Mouse (Mus musculus) forebrain, postnatal 0 days (tissue): Measurements from ENCODE around the gene Elavl3. TPM values are rescaled to one million over a fixed set of nuclear protein-coding genes. Genes with fewer than 3 reads are reported as not detected.
A peak's percentile ranks its signal among the peaks of the same experiment; 100 is the strongest.

Source experiments
- ATAC-seq: fragments of 200-750 bp; cut with Nextera tagmentation; 2 replicates; pipeline ENCODE4 v1.8.0; 2017; ENCODE audit warnings: mild to moderate bottlenecking, moderate library complexity
- DNase-seq: peaks from one replicate; pipeline ENCODE4 v3.0.0-alpha.2; 2015
- H3K27ac ChIP-seq: fragments of 300-500 bp; sonication (generic); 2 replicates; pipeline ENCODE4 v1.5.1; 2014; ENCODE audit warnings: low read depth, mild to moderate bottlenecking, antibody characterized with exemption, low read length, moderate library complexity, mixed read lengths
- H3K27me3 ChIP-seq: fragments of 300-500 bp; sonication (generic); 2 replicates; pipeline ENCODE4 v1.6.1; 2014; ENCODE audit warnings: mild to moderate bottlenecking, low read length, mixed read lengths; ENCODE audit not compliant: insufficient read depth
- H3K36me3 ChIP-seq: fragments of 300-500 bp; sonication (generic); 2 replicates; pipeline ENCODE4 v1.6.1; 2014; ENCODE audit warnings: mild to moderate bottlenecking, moderate library complexity; ENCODE audit not compliant: insufficient read depth
- H3K4me1 ChIP-seq: fragments of 300-500 bp; sonication (generic); 2 replicates; pipeline ENCODE4 v1.6.1; 2014; ENCODE audit warnings: antibody characterized with exemption; ENCODE audit not compliant: insufficient read depth
- H3K4me2 ChIP-seq: fragments of 300-500 bp; sonication (generic); 2 replicates; pipeline ENCODE4 v1.6.1; 2014; ENCODE audit warnings: low read depth, mild to moderate bottlenecking, moderate library complexity
- H3K4me3 ChIP-seq: fragments of 300-500 bp; sonication (generic); 2 replicates; pipeline ENCODE4 v1.5.1; 2014; ENCODE audit warnings: low read depth, low read length, mixed read lengths
- H3K9ac ChIP-seq: fragments of 300-500 bp; sonication (generic); 2 replicates; pipeline ENCODE4 v1.6.1; 2014; ENCODE audit warnings: mild to moderate bottlenecking
- H3K9me3 ChIP-seq: fragments of 300-500 bp; sonication (generic); 2 replicates; pipeline ENCODE4 v1.6.1; 2016; ENCODE audit warnings: low read length
- CTCF ChIP-seq: sonication (generic); IDR thresholded peaks from 2 replicates; pipeline ENCODE4 v1.5.1; 2016; ENCODE audit warnings: antibody characterized with exemption, control low read depth, low read depth
- WGBS: fragments of 180-500 bp; shearing (Covaris S2); extraction: QIAGEN DNeasy Blood & Tissue Kit; methylation state at CpG from one replicate; pipeline ENCODE4 v1.1.7; 2014; 5-methylcytosine and 5-hydroxymethylcytosine counted together
- polyA plus RNA-seq: library from polyadenylated mRNA; unstranded; fragments of >200 nt; fragmentation: Nextera tagmentation; extraction: Ambion mirVana; gene quantifications from 2 replicates; pipeline ENCODE4 v1.2.1, GENCODE M21; 2015
- total RNA-seq: library from RNA; depleted of rRNA; stranded (reverse); fragments of >200 nt; gene quantifications from 2 replicates; pipeline ENCODE4 v1.2.3, GENCODE M21; 2014

The Elavl3 gene
- total and polyA plus RNA-seq, 2 experiments from 2014 or later, result 74.7 to 191 TPM

- no peaks in the 10 kb centered on the region for H3K9me3 ChIP-seq
- no peak overlapping the region for H3K9ac ChIP-seq
- H3K27me3 ChIP-seq, result no peaks in the 10 kb centered on the region
- no peak overlapping the region for H3K4me3 ChIP-seq
- DNase-seq (no peak), ATAC-seq (0 out of 2 replicates have a peak, but pooled peaks have one; percentile 4)
- no peak overlapping the region for H3K4me2 ChIP-seq
- H3K36me3 ChIP-seq, result peaks cover 39% of the 10 kb centered on the region
- peaks cover 6% of the 10 kb centered on the region; the same call in 1 of the 2 replicates for H3K4me1 ChIP-seq
- TF ChIP-seq CTCF, result no peak
- 79% methylated on average over 9 of the region's 9 CpGs for WGBS
- no peak overlapping the region for H3K27ac ChIP-seq
These were observed 6.2 kb upstream of the Elavl3 start for GRCm38 (mm10) chr9:22058011-22058424.

GRCm38 (mm10) chr9:22057031-22057517 lies 5.3 kb upstream of the Elavl3 start:
- no peaks in the 10 kb centered on the region for H3K9me3 ChIP-seq
- peaks cover 6% of the 10 kb centered on the region; the same call in 1 of the 2 replicates for H3K4me1 ChIP-seq
- H3K9ac ChIP-seq, result no peak overlapping the region
- WGBS, result 86% methylated on average over 7 of the region's 9 CpGs
- H3K36me3 ChIP-seq, result peaks cover 36% of the 10 kb centered on the region
- ATAC-seq, result no peak
- no peak for DNase-seq
- H3K27me3 ChIP-seq, result no peaks in the 10 kb centered on the region
- H3K27ac ChIP-seq, result no peak overlapping the region
- TF ChIP-seq CTCF, result no peak
- H3K4me2 ChIP-seq, result no peak overlapping the region
- H3K4me3 ChIP-seq, result no peak overlapping the region

DNA sequence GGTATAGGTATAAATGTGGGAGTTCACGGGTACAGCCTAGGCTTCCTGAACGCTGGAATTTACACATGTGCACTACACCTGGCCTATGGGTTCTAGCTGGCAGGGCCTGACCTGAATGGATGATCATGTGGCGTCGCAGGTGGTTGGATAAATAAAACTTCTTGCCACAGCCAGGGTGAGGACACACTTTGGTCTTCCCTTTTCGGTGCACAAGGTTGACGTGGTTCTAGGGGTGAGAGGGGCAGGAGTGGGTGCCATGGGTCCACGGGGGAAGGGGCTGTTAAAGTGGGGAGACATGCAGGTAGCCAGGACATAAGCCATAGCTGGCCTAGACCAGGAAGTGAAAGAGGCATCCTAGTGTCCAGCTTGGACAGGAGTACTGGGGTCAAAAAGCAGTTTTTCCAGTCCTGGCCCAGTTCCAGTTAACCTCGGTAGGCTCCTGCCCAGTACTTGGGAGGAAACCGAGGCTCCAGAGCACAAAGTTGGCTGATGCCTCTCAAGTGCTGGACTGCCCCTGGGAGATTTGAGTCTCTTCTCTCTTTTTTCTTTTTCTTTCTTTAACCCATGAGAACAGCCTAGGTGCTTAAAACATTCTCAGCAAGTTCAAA lies 4.6 kb upstream of the Elavl3 start:
- Histone ChIP-seq H3K4me3 (no peak overlapping the region), H3K27ac (no peak overlapping the region), H3K36me3 (peaks cover 31% of the 10 kb centered on the region), H3K27me3 (no peaks in the 10 kb centered on the region), H3K9me3 (no peaks in the 10 kb centered on the region), H3K4me2 (no peak overlapping the region), H3K9ac (no peak overlapping the region), H3K4me1 (peaks cover 6% of the 10 kb centered on the region; the same call in 1 of the 2 replicates)
- ATAC-seq, result no peak
- no peak for TF ChIP-seq CTCF
- DNase-seq, result no peak
- WGBS, result 73% methylated on average over 9 of the region's 9 CpGs

- no peak overlapping the region for H3K27ac ChIP-seq
- H3K36me3 ChIP-seq, result peaks cover 25% of the 10 kb centered on the region
- no peaks in the 10 kb centered on the region for H3K27me3 ChIP-seq
- H3K4me1 ChIP-seq, result peaks cover 6% of the 10 kb centered on the region; the same call in 1 of the 2 replicates
- H3K4me3 ChIP-seq, result no peak overlapping the region
- no peak overlapping the region for H3K4me2 ChIP-seq
- no peaks in the 10 kb centered on the region for H3K9me3 ChIP-seq
- H3K9ac ChIP-seq, result no peak overlapping the region
- DNase-seq, result no peak
- WGBS, result 45% methylated on average over 29 of the region's 29 CpGs
- TF ChIP-seq CTCF, result no peak
- ATAC-seq, result no peak
These were observed 3.9 kb upstream of the Elavl3 start for GRCm38 (mm10) chr9:22055713-22056112.

- Histone ChIP-seq H3K4me3 (peak overlapping the region; percentile 27), H3K9ac (peak overlapping the region; percentile 31; the same call in 1 of the 2 replicates), H3K27me3 (no peaks in the 10 kb centered on the region), H3K27ac (0 out of 2 replicates have a peak overlapping the region, but pooled peaks have one; percentile 15), H3K4me2 (peak overlapping the region; percentile 59), H3K4me1 (peaks cover 6% of the 10 kb centered on the region; the same call in 1 of the 2 replicates), H3K9me3 (no peaks in the 10 kb centered on the region), H3K36me3 (peaks cover 24% of the 10 kb centered on the region)
- ATAC-seq (peak; percentile 64), DNase-seq (peak; percentile 89)
- WGBS, result 3% methylated on average over 32 of the region's 32 CpGs
- peak; percentile 81 for TF ChIP-seq CTCF
These were observed 2.7 kb upstream of the Elavl3 start for GRCm38 (mm10) chr9:22054411-22055076.

DNA sequence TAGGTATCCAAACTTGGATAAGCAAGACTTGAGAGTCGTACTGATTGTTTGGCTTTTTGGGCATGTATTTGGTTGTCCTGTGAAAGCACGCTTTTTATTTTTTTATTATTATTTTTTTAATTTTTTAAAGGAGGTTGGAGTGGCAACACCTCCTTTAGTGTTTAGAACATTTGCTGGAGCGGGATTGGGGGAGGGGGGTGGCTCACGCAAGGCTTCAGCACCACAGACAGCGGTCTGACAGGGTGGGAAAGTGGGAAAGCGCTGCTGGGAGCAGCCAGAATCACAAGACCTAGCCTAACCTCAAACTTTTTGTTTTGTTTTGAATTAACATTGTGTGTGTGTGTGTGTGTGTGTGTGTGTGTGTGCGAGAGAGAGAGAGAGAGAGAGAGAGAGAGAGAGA lies 1.8 kb upstream of the Elavl3 start:
- Histone ChIP-seq H3K4me2 (no peak overlapping the region), H3K27ac (no peak overlapping the region), H3K36me3 (peaks cover 22% of the 10 kb centered on the region), H3K9ac (no peak overlapping the region), H3K4me3 (no peak overlapping the region), H3K27me3 (no peaks in the 10 kb centered on the region), H3K4me1 (peaks cover 10% of the 10 kb centered on the region), H3K9me3 (no peaks in the 10 kb centered on the region)
- WGBS, result 49% methylated on average over 7 of the region's 7 CpGs
- no peak for ATAC-seq
- DNase-seq, result no peak
- no peak for TF ChIP-seq CTCF
